Mouse (Mus musculus) kidney, postnatal 25 days (tissue): ENCODE data around the gene Gm3415.
A peak's percentile ranks its signal among the peaks of the same experiment; 100 is the strongest.
"Not testable (repeated sequence)": the region's sequence is repeated elsewhere in the genome, so short reads cannot be mapped to it uniquely, and the experiment has no call there.

Experiments used
- DNase-seq, 2 experiments: peaks; one replicate each; pipeline ENCODE4 v3.0.0; 2021; ENCODE audit warnings: mixed read lengths in 2 of 2

The Gm3415 gene

GRCm38 (mm10) chr5:146555836-146556235 lies at the start of gene Gm3415:
Gm3415 (plus strand) TSS chr5:146556136.
- not testable (repeated sequence) for DNase-seq

- not testable (repeated sequence) for DNase-seq
Measured at GRCm38 (mm10) chr5:146513823-146514222, 42.1 kb upstream of the Gm3415 start, which contains the start of gene Gm3402. Gm3402 (plus strand) TSS chr5:146514123.

GRCm38 (mm10) chr5:146525501-146525900 lies 30.4 kb upstream of the Gm3415 start, which contains the start of gene Gm3404:
Gm3404 (plus strand) TSS chr5:146525801.
- DNase-seq = not testable (repeated sequence)

- DNase-seq = not testable (repeated sequence)
Measured at GRCm38 (mm10) chr5:146537347-146537746, 18.6 kb upstream of the Gm3415 start, which contains the start of gene Gm3409. Gm3409 (plus strand) TSS chr5:146537647.

GRCm38 (mm10) chr5:146564259-146564658 lies 8.3 kb downstream of the Gm3415 start:
- DNase-seq = no peak

GRCm38 (mm10) chr5:146567054-146567453 lies 11.1 kb downstream of the Gm3415 start:
- DNase-seq = peak in 1 of 2 experiments; percentile 18

- not testable (repeated sequence) for DNase-seq
Measured at GRCm38 (mm10) chr5:146570179-146570578, 14.2 kb downstream of the Gm3415 start.

- DNase-seq = peak; percentile 24 to 35
Measured at GRCm38 (mm10) chr5:146571830-146572734, 16.1 kb downstream of the Gm3415 start.

- not testable (repeated sequence) for DNase-seq
Measured at GRCm38 (mm10) chr5:146572735-146573042, 16.8 kb downstream of the Gm3415 start.

- no peak for DNase-seq
Measured at GRCm38 (mm10) chr5:146576668-146577067, 20.7 kb downstream of the Gm3415 start.

GRCm38 (mm10) chr5:146584156-146584477 lies 28.2 kb downstream of the Gm3415 start:
- no peak for DNase-seq

- peak; percentile 6 to 33 for DNase-seq
Measured at GRCm38 (mm10) chr5:146584478-146585306, 28.8 kb downstream of the Gm3415 start, which contains the start of gene Gpr12. Gpr12 (minus strand) TSS chr5:146585239.

GRCm38 (mm10) chr5:146585307-146585651 lies 29.3 kb downstream of the Gm3415 start:
- no peak for DNase-seq

- no peak for DNase-seq
Measured at GRCm38 (mm10) chr5:146586357-146587070, 30.6 kb downstream of the Gm3415 start.

GRCm38 (mm10) chr5:146590987-146591386 lies 35.1 kb downstream of the Gm3415 start:
- DNase-seq = peak in 1 of 2 experiments; percentile 37

GRCm38 (mm10) chr5:146591636-146592035 lies 35.7 kb downstream of the Gm3415 start:
- DNase-seq = no peak

GRCm38 (mm10) chr5:146592580-146592979 lies 36.6 kb downstream of the Gm3415 start:
- DNase-seq = no peak

- no peak for DNase-seq
Measured at GRCm38 (mm10) chr5:146596612-146597502, 40.9 kb downstream of the Gm3415 start.

- DNase-seq = no peak
Measured at GRCm38 (mm10) chr5:146597503-146597874, 41.6 kb downstream of the Gm3415 start.

- DNase-seq = no peak
Measured at GRCm38 (mm10) chr5:146598215-146599119, 42.5 kb downstream of the Gm3415 start.

GRCm38 (mm10) chr5:146599216-146599615 lies 43.3 kb downstream of the Gm3415 start:
- DNase-seq = not testable (repeated sequence)
